Mouse (Mus musculus) olfactory bulb, adult 2 months (tissue): ENCODE data around the gene Ttc33.

Experiments
- CTCF ChIP-seq: fragments of 200-500 bp; IDR thresholded peaks from 2 replicates; pipeline ENCODE4 v1.5.1; 2012; ENCODE audit warnings: low read depth, mild to moderate bottlenecking, low read length, moderate library complexity; ENCODE audit not compliant: insufficient read depth
- POLR2A ChIP-seq: fragments of 200-500 bp; IDR thresholded peaks from 2 replicates; pipeline ENCODE4 v1.6.1; 2012; ENCODE audit warnings: mild to moderate bottlenecking, low read depth, low read length, moderate library complexity; ENCODE audit not compliant: insufficient read depth

GRCm38 (mm10) chr15:5220491-5220890 lies 35.2 kb downstream of the Ttc33 start:
- TF ChIP-seq CTCF (no peak), POLR2A (no peak)
